Comparison of ENCODE assay signal across 8 mouse cellular contexts in genomic region chr14:54603038-54603654, GRCm38 (mm10). TPM values are rescaled to one million over a fixed set of nuclear protein-coding genes. Genes with fewer than 3 reads are reported as not detected.
DNase-seq lines count a peak whose midpoint lies in the region; ATAC-seq and TF ChIP-seq lines count a peak whose summit lies in the region.

No protein-coding gene starts in this region.

- peak overlapping the region; percentile 64 for H3K9ac ChIP-seq in heart, embryonic 12.5 days
- peak overlapping the region; percentile 80 for H3K9ac ChIP-seq in kidney, postnatal 0 days (ENCODE audit: low read depth, low read length)
- H3K9ac ChIP-seq in liver, embryonic 11.5 days (ENCODE audit: low read depth, low read length), result peak overlapping the region; percentile 92
- H3K9ac ChIP-seq in stomach, embryonic 14.5 days (replicated peaks; ENCODE audit: low read depth, low read length), result peak overlapping the region; percentile 47; the same call in 1 of the 2 replicates

- TF ChIP-seq CTCF in kidney, postnatal 0 days (IDR thresholded peaks at IDR 0.05; ENCODE audit: low read depth), result no peak; the same call in 1 of the 2 replicates

- H3K27me3 ChIP-seq in heart, embryonic 12.5 days (replicated peaks), result no peaks in the 10 kb centered on the region
- no peaks in the 10 kb centered on the region for H3K27me3 ChIP-seq in kidney, postnatal 0 days (ENCODE audit: insufficient read depth, low read length)
- no peaks in the 10 kb centered on the region for H3K27me3 ChIP-seq in liver, embryonic 11.5 days (replicated peaks; ENCODE audit: control insufficient read depth, insufficient read depth, low read length)
- no peaks in the 10 kb centered on the region for H3K27me3 ChIP-seq in stomach, embryonic 14.5 days (ENCODE audit: control insufficient read depth, insufficient read depth, low read length)

- peak overlapping the region; percentile 58 for H3K4me3 ChIP-seq in heart, embryonic 12.5 days
- peak overlapping the region; percentile 52 for H3K4me3 ChIP-seq in kidney, postnatal 0 days (replicated peaks; ENCODE audit: low read depth, low read length)
- H3K4me3 ChIP-seq in liver, embryonic 11.5 days (ENCODE audit: low read depth, low read length), result peak overlapping the region; percentile 73
- H3K4me3 ChIP-seq in stomach, embryonic 14.5 days (ENCODE audit: low read depth, low read length), result peak overlapping the region; percentile 52

- WGBS in heart, embryonic 12.5 days, result under 1% methylated on average over 46 of the region's 46 CpGs
- WGBS in kidney, postnatal 0 days, result under 1% methylated on average over 46 of the region's 46 CpGs
- under 1% methylated on average over 46 of the region's 46 CpGs for WGBS in liver, embryonic 11.5 days
- WGBS in stomach, embryonic 14.5 days, result under 1% methylated on average over 46 of the region's 46 CpGs

- peaks cover 8% of the 10 kb centered on the region for H3K4me1 ChIP-seq in heart, embryonic 12.5 days (replicated peaks)
- H3K4me1 ChIP-seq in kidney, postnatal 0 days (replicated peaks; ENCODE audit: insufficient read depth, low read length), result 0 out of 2 replicates have a peak, but pooled peaks cover 5% of the 10 kb centered on the region
- H3K4me1 ChIP-seq in liver, embryonic 11.5 days (replicated peaks; ENCODE audit: control insufficient read depth, insufficient read depth, low read length), result peaks cover 17% of the 10 kb centered on the region
- H3K4me1 ChIP-seq in stomach, embryonic 14.5 days (ENCODE audit: control insufficient read depth, insufficient read depth, low read length), result peaks cover 18% of the 10 kb centered on the region; the same call in 1 of the 2 replicates

- peak overlapping the region; percentile 56 for H3K4me2 ChIP-seq in heart, embryonic 12.5 days
- peak overlapping the region; percentile 47 for H3K4me2 ChIP-seq in kidney, postnatal 0 days (ENCODE audit: low read length)
- H3K4me2 ChIP-seq in liver, embryonic 11.5 days, result peak overlapping the region; percentile 72
- peak overlapping the region; percentile 45 for H3K4me2 ChIP-seq in stomach, embryonic 14.5 days (replicated peaks; ENCODE audit: low read depth, low read length)

- peaks cover 6% of the 10 kb centered on the region; the same call in 1 of the 2 replicates for H3K36me3 ChIP-seq in heart, embryonic 12.5 days
- 0 out of 2 replicates have a peak, but pooled peaks cover 4% of the 10 kb centered on the region for H3K36me3 ChIP-seq in kidney, postnatal 0 days (ENCODE audit: insufficient read depth, low read length)
- no peaks in the 10 kb centered on the region; the same call in 1 of the 2 replicates for H3K36me3 ChIP-seq in liver, embryonic 11.5 days (ENCODE audit: control insufficient read depth, insufficient read depth, low read length)
- no peaks in the 10 kb centered on the region; the same call in 1 of the 2 replicates for H3K36me3 ChIP-seq in stomach, embryonic 14.5 days (ENCODE audit: control insufficient read depth, insufficient read depth, low read length)

- peak; percentile 97 for DNase-seq in CD4-positive helper T cell, adult 2 months (ENCODE audit: low read depth, low spot score)
- DNase-seq in brain, embryonic 18.5 days (ENCODE audit: low read depth, low spot score), result peak; percentile 96
- DNase-seq in kidney, postnatal 0 days (ENCODE audit: low spot score), result peak; percentile 99
- peak; percentile 88 for DNase-seq in liver, embryonic 11.5 days (ENCODE audit: low spot score)
- DNase-seq in naive thymus-derived CD4-positive, alpha-beta T cell, adult 2 months (ENCODE audit: low read depth), result peak; percentile 97

- H3K9me3 ChIP-seq in heart, embryonic 12.5 days (replicated peaks), result no peaks in the 10 kb centered on the region
- H3K9me3 ChIP-seq in kidney, postnatal 0 days (replicated peaks; ENCODE audit: low read length), result no peaks in the 10 kb centered on the region
- H3K9me3 ChIP-seq in liver, embryonic 11.5 days (ENCODE audit: control insufficient read depth, low read length), result no peaks in the 10 kb centered on the region
- H3K9me3 ChIP-seq in stomach, embryonic 14.5 days (ENCODE audit: control insufficient read depth, low read depth, low read length), result no peaks in the 10 kb centered on the region

- peak; percentile 97 for ATAC-seq in erythroid progenitor cell, adult 5-6 weeks (replicated peaks; ENCODE audit: low FRiP score, poor library complexity, severe bottlenecking)
- peak; percentile 99 for ATAC-seq in heart, embryonic 12.5 days (ENCODE audit: insufficient number of reproducible peaks, low FRiP score)
- peak; percentile 99 for ATAC-seq in kidney, postnatal 0 days (replicated peaks; ENCODE audit: low FRiP score, low read depth)
- peak; percentile 98 for ATAC-seq in liver, embryonic 11.5 days (replicated peaks; ENCODE audit: low FRiP score)
- ATAC-seq in stomach, embryonic 14.5 days (ENCODE audit: insufficient number of reproducible peaks, insufficient read depth, low FRiP score, low read depth), result peak; percentile 99

- peak overlapping the region; percentile 85 for H3K27ac ChIP-seq in heart, embryonic 12.5 days (ENCODE audit: poor library complexity, severe bottlenecking)
- peak overlapping the region; percentile 94 for H3K27ac ChIP-seq in kidney, postnatal 0 days
- H3K27ac ChIP-seq in liver, embryonic 11.5 days (ENCODE audit: low read depth, low read length), result peak overlapping the region; percentile 95
- peak overlapping the region; percentile 89 for H3K27ac ChIP-seq in stomach, embryonic 14.5 days (ENCODE audit: low read length)

RNA-seq across cellular contexts. Expression of gene 4931414P19Rik, which starts 2.6 kb away (rescaled TPM):
- 1.3 and 14.1 TPM in 2 replicates for total RNA-seq in erythroid progenitor cell, adult 5-6 weeks (2015; ENCODE audit: low replicate concordance)
- 2.2 and 4.7 TPM in 2 replicates for total RNA-seq in erythroid progenitor cell, adult 5-6 weeks (2017; ENCODE audit: low replicate concordance)
- 6.4 and 6.8 TPM in 2 replicates for polyA plus RNA-seq in heart, embryonic 12.5 days (2016; fragmentation: Nextera tagmentation; extraction: Ambion mirVana)
- 6.4 TPM in 2 replicates for polyA plus RNA-seq in kidney, postnatal 0 days (2015; fragmentation: Nextera tagmentation; extraction: Ambion mirVana)
- 5.6 and 5.8 TPM in 2 replicates for polyA plus RNA-seq in liver, embryonic 11.5 days (2014; fragmentation: Nextera tagmentation; extraction: Ambion mirVana)
- 7.9 and 8.3 TPM in 2 replicates for polyA plus RNA-seq in stomach, embryonic 14.5 days (2014; fragmentation: Nextera tagmentation; extraction: Ambion mirVana)

RNA-seq across cellular contexts. Expression of gene Psmb5, which starts 14.7 kb away (rescaled TPM):
- 44.9 and 56.2 TPM in 2 replicates for total RNA-seq in erythroid progenitor cell, adult 5-6 weeks (2015; ENCODE audit: low replicate concordance)
- total RNA-seq in erythroid progenitor cell, adult 5-6 weeks (2017; ENCODE audit: low replicate concordance), result 8.7 and 14.7 TPM in 2 replicates
- polyA plus RNA-seq in heart, embryonic 12.5 days (2016; fragmentation: Nextera tagmentation; extraction: Ambion mirVana), result 300 and 308 TPM in 2 replicates
- 370 and 387 TPM in 2 replicates for polyA plus RNA-seq in kidney, postnatal 0 days (2015; fragmentation: Nextera tagmentation; extraction: Ambion mirVana)
- polyA plus RNA-seq in liver, embryonic 11.5 days (2014; fragmentation: Nextera tagmentation; extraction: Ambion mirVana), result 411 and 417 TPM in 2 replicates
- 355 and 361 TPM in 2 replicates for polyA plus RNA-seq in stomach, embryonic 14.5 days (2014; fragmentation: Nextera tagmentation; extraction: Ambion mirVana)

RNA-seq across cellular contexts. Expression of gene Psmb11, which starts 18.1 kb away (rescaled TPM):
- not detected in 2 replicates for total RNA-seq in erythroid progenitor cell, adult 5-6 weeks (2015; ENCODE audit: low replicate concordance)
- not detected in 2 replicates for total RNA-seq in erythroid progenitor cell, adult 5-6 weeks (2017; ENCODE audit: low replicate concordance)
- not detected in 2 replicates for polyA plus RNA-seq in heart, embryonic 12.5 days (2016; fragmentation: Nextera tagmentation; extraction: Ambion mirVana)
- 0.13 TPM in 1 of 2 replicates, not detected in the other for polyA plus RNA-seq in kidney, postnatal 0 days (2015; fragmentation: Nextera tagmentation; extraction: Ambion mirVana)
- polyA plus RNA-seq in liver, embryonic 11.5 days (2014; fragmentation: Nextera tagmentation; extraction: Ambion mirVana), result not detected in 2 replicates
- polyA plus RNA-seq in stomach, embryonic 14.5 days (2014; fragmentation: Nextera tagmentation; extraction: Ambion mirVana), result 0.06 TPM in 1 of 2 replicates, not detected in the other

RNA-seq across cellular contexts. Expression of gene Ajuba, which starts 25.8 kb away (rescaled TPM):
- 2.5 TPM in 1 of 2 replicates, not detected in the other for total RNA-seq in erythroid progenitor cell, adult 5-6 weeks (2015; ENCODE audit: low replicate concordance)
- total RNA-seq in erythroid progenitor cell, adult 5-6 weeks (2017; ENCODE audit: low replicate concordance), result not detected in 2 replicates
- 39.5 and 40.7 TPM in 2 replicates for polyA plus RNA-seq in heart, embryonic 12.5 days (2016; fragmentation: Nextera tagmentation; extraction: Ambion mirVana)
- polyA plus RNA-seq in kidney, postnatal 0 days (2015; fragmentation: Nextera tagmentation; extraction: Ambion mirVana), result 34.6 and 40.9 TPM in 2 replicates
- polyA plus RNA-seq in liver, embryonic 11.5 days (2014; fragmentation: Nextera tagmentation; extraction: Ambion mirVana), result 15.0 and 17.8 TPM in 2 replicates
- 26.2 and 30.3 TPM in 2 replicates for polyA plus RNA-seq in stomach, embryonic 14.5 days (2014; fragmentation: Nextera tagmentation; extraction: Ambion mirVana)

RNA-seq across cellular contexts. Expression of gene Gm17606, which starts 37.6 kb away (rescaled TPM):
- total RNA-seq in erythroid progenitor cell, adult 5-6 weeks (2015; ENCODE audit: low replicate concordance), result not detected in 2 replicates
- not detected in 2 replicates for total RNA-seq in erythroid progenitor cell, adult 5-6 weeks (2017; ENCODE audit: low replicate concordance)
- polyA plus RNA-seq in heart, embryonic 12.5 days (2016; fragmentation: Nextera tagmentation; extraction: Ambion mirVana), result not detected in 2 replicates
- polyA plus RNA-seq in kidney, postnatal 0 days (2015; fragmentation: Nextera tagmentation; extraction: Ambion mirVana), result not detected in 2 replicates
- not detected in 2 replicates for polyA plus RNA-seq in liver, embryonic 11.5 days (2014; fragmentation: Nextera tagmentation; extraction: Ambion mirVana)
- not detected in 2 replicates for polyA plus RNA-seq in stomach, embryonic 14.5 days (2014; fragmentation: Nextera tagmentation; extraction: Ambion mirVana)

Comparison
In these comparisons a context has a peak if more than half of its experiments do, and no peak if none do; other contexts are left out.
1. Peak in every context shown above with its lines: DNase-seq, ATAC-seq, H3K4me3 ChIP-seq and H3K27ac ChIP-seq.